In the genomic region with DNA sequence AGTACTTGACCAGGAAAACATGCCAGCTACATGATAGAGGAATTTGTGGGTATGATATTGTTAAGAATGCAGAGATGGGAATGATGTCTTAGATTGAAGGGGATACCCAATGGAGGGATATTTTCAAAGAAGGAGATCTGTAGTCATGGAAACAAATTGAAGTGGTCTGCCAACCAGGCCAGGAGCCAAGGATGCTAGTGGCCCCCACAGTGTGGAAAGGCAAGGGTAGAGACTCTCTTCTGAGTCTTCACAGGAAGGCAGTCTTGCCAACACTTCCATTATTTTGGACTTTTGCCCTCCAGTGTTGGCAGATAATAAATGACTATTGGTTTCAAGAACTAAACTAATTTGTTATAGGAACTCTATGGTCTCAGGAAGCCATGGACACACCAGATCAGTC, we compare ENCODE assay signal across 16 mouse cellular contexts.
"Had no signal": no experiment of that assay in that cellular context is flagged by ENCODE, and none has a peak within 500 bp of the region (broad histone marks: within the 10 kb centered on the region; RNA-seq: fewer than 3 reads in every experiment).

No protein-coding gene starts in this region.

- H3K4me1 ChIP-seq: limb, embryonic 10.5 days; liver, embryonic 15.5 days; neural tube, embryonic 12.5 days had no signal

- H3K36me3 ChIP-seq: limb, embryonic 10.5 days; liver, embryonic 15.5 days; neural tube, embryonic 12.5 days had no signal

- ATAC-seq: lung, postnatal 0 days had no signal

- H3K27me3 ChIP-seq: liver, embryonic 15.5 days; neural tube, embryonic 12.5 days had no signal

- H3K4me2 ChIP-seq: liver, embryonic 11.5 days; liver, embryonic 15.5 days; neural tube, embryonic 12.5 days had no signal

- H3K9ac ChIP-seq: liver, embryonic 15.5 days; neural tube, embryonic 12.5 days had no signal

- DNase-seq: kidney, postnatal 10 days; kidney, postnatal 4 days; lung, adult 2 months; lung, postnatal 36 days; midbrain, embryonic 14.5 days; retina, postnatal 1 day; right cerebral cortex, postnatal 4 days; spleen, adult 18-20 months; thymus, adult 18-20 months; thymus, postnatal 14 days had no signal

- H3K27ac ChIP-seq: limb, embryonic 10.5 days; liver, embryonic 15.5 days; neural tube, embryonic 12.5 days had no signal

- H3K9me3 ChIP-seq: limb, embryonic 10.5 days; liver, embryonic 15.5 days; neural tube, embryonic 12.5 days had no signal

- H3K4me3 ChIP-seq: layer of hippocampus, adult 2 months; limb, embryonic 10.5 days; liver, embryonic 15.5 days; neural tube, embryonic 12.5 days had no signal
